Mouse (Mus musculus): ENCODE results near the gene Prph2. TPM values are rescaled to one million over a fixed set of nuclear protein-coding genes. Genes with fewer than 3 reads are reported as not detected.
A peak's percentile ranks its signal among the peaks of the same experiment; 100 is the strongest.

The Prph2 gene
- total RNA-seq, 1 experiment from 2014 or later: not detected

DNA sequence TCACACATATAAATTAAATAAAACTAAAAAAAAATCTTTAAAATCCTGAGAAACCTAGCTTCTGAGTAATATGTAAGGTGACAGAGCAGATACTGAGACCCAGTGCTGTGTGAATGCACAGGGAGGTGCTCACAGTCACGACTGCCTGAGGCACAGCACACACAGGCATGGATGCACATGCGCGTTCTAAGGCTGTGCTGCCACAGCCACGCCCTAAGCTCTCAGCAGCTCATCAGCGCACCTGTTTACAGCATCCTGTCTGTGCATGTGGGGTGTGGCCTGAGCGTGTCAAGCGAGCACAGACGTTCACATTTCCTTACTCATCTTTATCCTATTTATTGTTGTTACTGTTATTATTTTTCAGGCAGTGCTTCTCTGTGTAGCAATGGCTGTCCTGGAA is 30.2 kb downstream of the Prph2 start:
- no peak for ATAC-seq (replicated peaks; ENCODE audit: insufficient number of reproducible peaks, low FRiP score, low TSS enrichment, poor library complexity, severe bottlenecking)

DNA sequence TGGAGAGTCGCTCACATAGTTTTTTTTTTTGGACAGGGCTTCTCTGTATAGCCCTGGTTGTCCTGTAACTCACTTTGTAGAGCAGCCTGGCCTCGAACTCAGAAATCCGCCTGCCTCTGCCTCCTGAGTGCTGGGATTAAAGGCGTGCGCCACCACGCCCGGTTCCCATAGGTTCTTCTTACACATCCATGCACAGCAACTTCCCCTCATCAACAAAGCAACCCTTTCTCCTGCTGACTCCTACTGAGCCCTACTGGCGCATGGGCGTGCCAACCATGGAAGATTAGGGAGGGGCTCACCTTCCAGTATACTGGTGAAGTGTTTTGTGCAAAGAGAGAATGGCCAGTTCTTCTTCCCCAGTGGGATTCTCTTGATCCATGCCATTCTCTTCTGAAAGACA is 32.2 kb downstream of the Prph2 start:
- no peak for ATAC-seq (replicated peaks; ENCODE audit: insufficient number of reproducible peaks, low FRiP score, low TSS enrichment, poor library complexity, severe bottlenecking)

DNA sequence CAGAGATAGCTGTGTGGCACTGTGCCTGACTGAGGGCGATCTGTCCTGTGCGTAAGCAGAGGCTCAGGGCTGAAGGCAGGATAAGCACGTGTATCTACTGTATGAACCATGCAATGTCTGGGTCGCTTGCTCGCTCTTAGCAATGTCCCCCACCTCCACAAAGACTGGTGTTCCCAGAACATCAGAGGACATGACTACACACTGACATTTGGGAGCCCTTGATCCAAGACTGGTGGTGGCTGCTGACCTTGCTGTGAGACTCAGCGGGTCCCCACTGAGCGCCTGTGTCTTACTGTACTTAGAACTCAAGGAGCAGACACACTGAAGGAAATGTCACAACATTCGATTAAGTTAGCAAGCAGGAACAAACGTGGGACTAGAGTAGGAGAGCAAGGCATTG is 36.0 kb downstream of the Prph2 start:
- ATAC-seq (replicated peaks; ENCODE audit: insufficient number of reproducible peaks, low FRiP score, low TSS enrichment, poor library complexity, severe bottlenecking): no peak

DNA sequence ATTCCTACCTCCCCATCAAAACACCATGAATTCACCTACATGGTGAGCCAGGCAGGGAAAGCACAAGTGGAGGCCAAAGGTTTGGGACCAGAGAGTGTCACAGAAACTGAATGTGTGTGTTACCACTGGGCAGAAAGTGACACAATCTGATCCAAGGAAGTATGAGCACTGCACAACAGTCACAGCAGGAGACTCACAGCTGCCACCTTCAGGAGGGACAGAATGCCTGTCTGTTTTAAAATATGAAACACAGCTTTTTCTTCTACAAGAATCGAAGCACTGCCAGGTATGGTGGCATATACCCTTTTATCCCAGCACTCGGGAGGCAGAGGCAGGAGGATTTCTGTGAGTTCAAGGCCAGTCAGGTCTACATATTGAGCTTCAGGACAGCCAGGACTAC is 47.8 kb downstream of the Prph2 start:
- no peak for ATAC-seq (replicated peaks; ENCODE audit: insufficient number of reproducible peaks, low FRiP score, low TSS enrichment, poor library complexity, severe bottlenecking)

DNA sequence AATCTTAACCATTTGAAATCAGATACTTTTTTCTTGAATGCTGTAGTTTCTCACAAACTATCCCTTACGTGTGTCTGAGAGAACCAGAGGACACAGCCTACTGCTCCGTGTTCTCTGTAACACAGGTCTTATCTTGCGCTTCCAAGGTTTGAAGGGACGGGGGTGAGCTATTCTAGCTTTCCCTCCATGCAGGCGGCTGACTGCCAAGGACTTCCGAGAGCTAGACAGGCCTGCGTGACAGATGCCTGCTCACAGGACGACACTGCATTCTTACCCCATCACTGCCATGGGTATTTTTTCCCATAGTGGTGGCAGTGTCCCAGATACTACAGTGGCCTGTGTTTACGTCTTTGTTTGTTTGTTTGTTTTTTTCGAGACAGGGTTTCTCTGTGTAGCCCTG is 50.0 kb downstream of the Prph2 start:
- ATAC-seq (replicated peaks; ENCODE audit: insufficient number of reproducible peaks, low FRiP score, low TSS enrichment, poor library complexity, severe bottlenecking): no peak

DNA sequence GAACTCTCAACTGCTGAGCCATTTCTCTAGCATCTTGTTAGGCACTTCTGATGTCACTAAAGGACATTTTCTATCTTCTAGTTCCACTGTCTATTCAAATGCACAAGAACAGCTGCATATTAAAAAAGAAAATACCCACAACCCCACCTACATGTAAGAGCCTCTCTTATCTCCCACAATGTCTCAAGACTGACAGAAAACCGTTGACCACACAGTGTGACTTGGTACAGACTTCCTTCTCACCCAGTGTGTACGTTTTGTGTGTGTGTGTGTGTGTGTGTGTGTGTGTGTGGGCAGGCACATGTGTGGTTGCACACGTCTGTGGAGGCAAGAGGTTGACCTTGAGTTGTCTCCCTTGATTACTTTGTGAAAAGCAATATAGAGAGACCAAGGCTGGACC is 51.9 kb downstream of the Prph2 start:
- no peak for ATAC-seq (replicated peaks; ENCODE audit: insufficient number of reproducible peaks, low FRiP score, low TSS enrichment, poor library complexity, severe bottlenecking)

DNA sequence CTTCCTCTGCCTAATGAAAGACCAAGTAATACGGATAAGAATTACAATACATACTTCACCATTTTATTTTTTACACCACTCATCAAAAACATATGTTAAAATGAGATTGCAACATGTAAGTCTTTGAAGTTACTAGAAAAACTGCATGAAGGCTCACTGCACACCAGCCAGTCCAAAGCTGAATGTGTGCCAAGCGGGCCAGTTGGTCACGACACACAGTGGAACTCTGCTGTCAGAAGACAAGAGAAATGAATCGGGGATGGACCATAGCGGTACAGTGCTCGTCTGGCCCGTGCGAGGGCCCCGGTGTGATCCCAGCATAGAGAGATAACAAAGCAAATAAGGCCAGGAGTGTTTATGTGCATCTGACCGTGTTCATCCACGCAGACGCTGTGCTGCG is 52.9 kb downstream of the Prph2 start:
- no peak for ATAC-seq (replicated peaks; ENCODE audit: insufficient number of reproducible peaks, low FRiP score, low TSS enrichment, poor library complexity, severe bottlenecking)

DNA sequence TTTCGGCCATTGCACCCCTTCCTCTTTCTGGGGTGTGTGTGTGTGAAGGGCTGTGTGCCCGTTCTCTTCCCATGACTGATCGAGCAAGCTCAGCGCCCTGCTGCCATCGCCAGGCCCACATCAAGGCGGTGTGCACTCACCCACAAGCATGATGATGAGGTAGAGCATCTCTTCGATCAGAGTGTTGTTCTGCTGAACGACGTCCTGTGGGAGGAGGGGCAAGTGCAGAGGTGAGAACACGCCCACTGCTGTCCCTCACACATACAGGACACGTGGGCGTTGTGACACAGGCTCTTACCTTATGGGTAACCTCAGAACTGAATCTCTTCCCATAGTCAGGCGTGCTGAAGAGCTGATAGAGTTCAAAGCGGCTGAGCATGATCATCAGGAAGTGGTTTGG is 56.6 kb downstream of the Prph2 start:
- peak; percentile 51 for ATAC-seq (replicated peaks; ENCODE audit: insufficient number of reproducible peaks, low FRiP score, low TSS enrichment, poor library complexity, severe bottlenecking)

DNA sequence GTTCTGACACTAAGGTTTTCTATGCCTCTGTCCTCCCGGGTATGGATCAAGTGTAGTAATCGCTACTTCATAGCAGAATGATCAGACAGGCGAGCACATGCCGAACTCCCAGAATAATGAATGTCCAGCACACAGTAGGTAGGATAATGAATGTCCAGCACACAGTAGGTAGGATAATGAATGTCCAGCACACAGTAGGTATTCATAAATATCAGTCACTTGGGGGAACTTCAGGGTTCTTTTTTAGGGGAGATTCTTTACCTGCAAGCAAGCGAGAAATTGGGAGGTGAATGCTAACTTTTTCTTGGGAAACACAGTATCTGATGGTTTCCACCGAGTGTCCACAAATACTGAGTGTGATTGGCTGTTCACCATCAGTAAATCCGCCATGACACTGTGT is 62.3 kb downstream of the Prph2 start:
- no peak for ATAC-seq (replicated peaks; ENCODE audit: insufficient number of reproducible peaks, low FRiP score, low TSS enrichment, poor library complexity, severe bottlenecking)

Other genes starting within 250 kb of the Prph2 start
- 52.8 to 99.5 TPM (median 65.5 TPM) in 3 replicates for gene Rrp36, start 236.1 kb upstream of the Prph2 start, total RNA-seq (2017)
- gene Mea1, start 231.7 kb upstream of the Prph2 start, total RNA-seq (2017): 79.9 to 102 TPM (median 82.5 TPM) in 3 replicates
- 24.6 to 30.1 TPM (median 28.5 TPM) in 3 replicates for gene Klhdc3, start 229.5 kb upstream of the Prph2 start, total RNA-seq (2017)
- gene Ppp2r5d, start 205.3 kb upstream of the Prph2 start, total RNA-seq (2017): 24.4 to 34.6 TPM (median 30.2 TPM) in 3 replicates
- gene Pex6, start 199.0 kb upstream of the Prph2 start, total RNA-seq (2017): 5.4 to 11.1 TPM (median 10.3 TPM) in 3 replicates
- 2.2 to 3.4 TPM (median 3.1 TPM) in 3 replicates for gene Gnmt, start 181.3 kb upstream of the Prph2 start, total RNA-seq (2017)
- gene Cnpy3, start 158.2 kb upstream of the Prph2 start, total RNA-seq (2017): 88.2 to 109 TPM (median 106 TPM) in 3 replicates
- gene Ptcra, start 146.7 kb upstream of the Prph2 start, total RNA-seq (2017): 0.38 TPM in 1 of 3 replicates, not detected in the others
- 4.2 to 8.7 TPM (median 4.2 TPM) in 3 replicates for gene 2310039H08Rik, start 137.8 kb upstream of the Prph2 start, total RNA-seq (2017)
- 87.5 to 121 TPM (median 88.0 TPM) in 3 replicates for gene Rpl7l1, start 127.8 kb upstream of the Prph2 start, total RNA-seq (2017)
- 15.0 to 38.1 TPM (median 25.2 TPM) in 3 replicates for gene Bicral, start 52.0 kb upstream of the Prph2 start, total RNA-seq (2017)
- gene Tbcc, start 19.8 kb upstream of the Prph2 start, total RNA-seq (2017): 6.9 to 17.1 TPM (median 7.5 TPM) in 3 replicates
- gene Ubr2, start 100.1 kb downstream of the Prph2 start, total RNA-seq (2017): 45.5 to 87.7 TPM (median 46.5 TPM) in 3 replicates

Data from monocyte, adult 5-6 weeks (primary cell).